Mouse (Mus musculus): ENCODE results near the gene Thoc3. TPM values are rescaled to one million over a fixed set of nuclear protein-coding genes. Genes with fewer than 3 reads are reported as not detected.

The Thoc3 gene
- 16.2 and 18.5 TPM in 2 replicates for total RNA-seq (2023)

DNA sequence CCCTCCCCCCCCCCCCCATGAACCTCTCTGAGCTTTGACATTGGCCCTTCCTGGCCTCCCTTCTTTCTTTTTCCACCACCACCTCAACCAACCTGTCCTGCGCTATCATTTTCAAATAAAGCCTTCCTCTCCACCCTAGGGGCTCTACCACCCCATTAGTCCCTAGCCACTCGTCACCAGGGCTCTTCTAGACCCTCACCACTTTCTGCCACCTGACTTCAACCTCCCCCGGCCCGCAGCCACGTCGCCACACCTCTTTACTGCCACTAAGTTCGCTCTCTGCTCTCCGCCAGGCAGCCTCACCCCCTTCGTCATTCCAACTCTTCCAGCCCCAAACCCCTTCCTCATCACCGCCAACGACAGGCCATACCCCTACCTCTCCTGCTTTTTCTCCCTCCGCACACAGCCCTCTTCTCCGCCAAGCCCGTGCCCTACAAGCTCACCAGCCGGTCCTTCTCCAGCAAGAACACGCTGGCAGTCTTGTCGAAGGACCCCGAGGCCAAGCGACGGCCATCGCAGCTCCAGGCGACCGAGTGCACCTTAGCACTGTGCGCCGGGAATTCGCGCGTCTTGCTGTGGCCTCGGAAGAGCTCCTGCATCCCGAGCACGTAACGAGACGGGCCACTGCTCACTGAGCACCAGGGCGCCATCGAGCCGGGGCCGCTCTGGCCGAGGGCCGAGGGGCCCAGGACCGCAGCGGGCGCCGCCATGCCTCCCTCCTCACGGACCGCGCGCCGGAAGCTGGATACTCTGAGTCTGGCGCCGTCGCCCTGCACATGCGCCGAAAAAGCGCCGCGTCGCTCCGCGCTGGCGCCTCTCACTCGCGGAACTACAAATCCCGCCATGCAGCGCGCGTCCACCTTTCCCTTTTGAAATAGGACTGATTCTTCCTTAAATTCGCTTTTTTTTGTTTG lies at the start of gene Thoc3:
Gene Thoc3, minus strand, starts transcription at position 752 of the 914 bp plus-strand sequence.

DNA sequence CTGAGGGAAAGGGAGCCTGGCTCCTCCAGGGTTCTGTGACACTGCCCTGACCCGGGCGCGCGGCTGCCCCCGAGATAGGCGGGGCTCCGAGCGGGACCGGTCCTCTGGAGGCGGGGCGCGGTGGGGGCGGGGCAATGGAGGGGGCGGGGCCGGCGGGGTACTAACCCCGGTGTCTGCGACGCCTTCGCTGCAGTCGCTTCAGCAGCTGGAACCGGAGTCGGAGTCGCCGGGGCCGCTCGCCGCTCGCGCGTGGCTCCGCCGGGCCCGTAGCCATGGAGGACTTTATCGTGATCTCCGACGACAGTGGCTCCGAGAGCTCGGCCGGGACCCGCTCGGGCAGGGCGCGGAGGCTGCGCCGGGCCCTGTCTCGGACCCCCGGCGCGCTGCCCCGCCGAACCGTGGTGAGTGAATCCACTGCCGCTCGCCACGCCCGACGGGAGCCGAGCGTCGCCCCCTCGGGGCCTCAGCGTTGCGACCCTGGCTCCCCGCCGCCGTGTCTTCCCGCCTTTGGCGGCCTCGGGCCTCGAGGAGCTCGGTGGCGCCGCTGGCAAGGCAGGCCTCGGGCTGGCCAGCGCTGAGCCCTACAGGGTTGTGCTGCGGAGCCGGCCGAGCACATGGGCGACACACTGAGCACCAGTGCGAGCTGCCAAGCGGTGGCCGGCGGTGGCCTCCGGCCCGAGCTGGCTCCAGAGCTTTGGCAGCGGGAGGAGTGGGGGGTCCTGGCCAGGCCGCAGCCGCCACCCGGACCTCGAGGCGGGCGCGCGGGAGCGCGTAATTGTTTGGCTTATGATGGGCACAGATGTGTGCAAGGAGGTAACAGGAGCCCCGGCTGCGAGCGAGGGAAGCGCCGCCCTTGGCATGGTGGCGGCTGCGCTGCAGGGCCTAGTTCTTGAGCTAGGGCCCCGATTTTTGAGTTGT lies 35.2 kb upstream of the Thoc3 start, which contains the start of gene Simc1:
Gene Simc1, plus strand, starts transcription at position 176 of the 918 bp plus-strand sequence.

Other genes starting within 250 kb of the Thoc3 start
- gene Cplx2, start 97.5 kb downstream of the Thoc3 start, total RNA-seq (2023) = 0.73 and 2.3 TPM in 2 replicates
- 7.0 and 8.7 TPM in 2 replicates for gene Simc1, start 34.9 kb upstream of the Thoc3 start, total RNA-seq (2023)
- gene 4833439L19Rik, start 96.6 kb upstream of the Thoc3 start, total RNA-seq (2023) = 33.0 and 41.5 TPM in 2 replicates
- gene Arl10, start 106.2 kb upstream of the Thoc3 start, total RNA-seq (2023) = 2.4 and 3.3 TPM in 2 replicates
- gene Nop16, start 121.2 kb upstream of the Thoc3 start, total RNA-seq (2023) = 4.1 and 5.1 TPM in 2 replicates
- 51.2 and 66.0 TPM in 2 replicates for gene Higd2a, start 121.4 kb upstream of the Thoc3 start, total RNA-seq (2023)
- gene Cltb, start 142.5 kb upstream of the Thoc3 start, total RNA-seq (2023) = 5.9 TPM in 2 replicates
- gene Faf2, start 152.9 kb upstream of the Thoc3 start, total RNA-seq (2023) = 45.8 and 53.2 TPM in 2 replicates
- 170 and 203 TPM in 2 replicates for gene Rnf44, start 225.1 kb upstream of the Thoc3 start, total RNA-seq (2023)
- not detected in 2 replicates for gene Cdhr2, start 232.6 kb upstream of the Thoc3 start, total RNA-seq (2023)

Data from neutrophil, adult 65 days (primary cell).